Mouse (Mus musculus) CH12.LX (cell line): ENCODE measurements around the gene Brox. TPM values are rescaled to one million over a fixed set of nuclear protein-coding genes. Genes with fewer than 3 reads are reported as not detected.

Experiments used
- DNase-seq: peaks from one replicate; pipeline ENCODE4 v3.0.0-alpha.2; 2013; ENCODE audit errors: extremely low read depth
- H3K27ac ChIP-seq: 2 replicates; pipeline ENCODE4 v1.5.1; 2012; ENCODE audit warnings: low read depth, mild to moderate bottlenecking, control low read depth, moderate library complexity; ENCODE audit not compliant: insufficient read depth
- H3K27me3 ChIP-seq: replicated peaks from 2 replicates; pipeline ENCODE3; 2012; ENCODE audit warnings: inconsistent platforms
- H3K36me3 ChIP-seq, 2 experiments: replicated peaks in 1 of 2; 2 replicates each; pipeline versions ENCODE3 to v1.6.1; 2012; ENCODE audit warnings: inconsistent platforms in 1 of 2, low read length in 1 of 2, mild to moderate bottlenecking in 1 of 2, mixed read lengths in 1 of 2, moderate library complexity in 1 of 2; ENCODE audit not compliant: control insufficient read depth in 1 of 2, insufficient read depth in 1 of 2
- H3K4me1 ChIP-seq, 2 experiments: 2 replicates each; pipeline ENCODE4 v1.6.1; 2012; ENCODE audit warnings: inconsistent platforms in 1 of 2, moderate library complexity in 1 of 2; ENCODE audit not compliant: insufficient read depth in 2 of 2, control insufficient read depth in 1 of 2
- H3K4me2 ChIP-seq: 2 replicates; pipeline ENCODE4 v1.6.1; 2012; ENCODE audit warnings: low read depth, mild to moderate bottlenecking, control low read depth; ENCODE audit not compliant: poor library complexity, insufficient read depth, severe bottlenecking
- H3K4me3 ChIP-seq, 3 experiments: fragments of 150-350 bp in 1 of 3; sonication (generic) in 1 of 3; replicated peaks in 1 of 3; 2 replicates each; pipeline versions ENCODE3 to v1.5.1; 2011 to 2012; ENCODE audit warnings: low read depth in 2 of 3, low read length in 2 of 3, mild to moderate bottlenecking in 2 of 3, moderate library complexity in 2 of 3, control low read depth in 1 of 3, improper control_type of control experiment in 1 of 3, inconsistent platforms in 1 of 3, mixed read lengths in 1 of 3; ENCODE audit not compliant: poor library complexity in 1 of 3
- H3K79me2 ChIP-seq: replicated peaks from 2 replicates; pipeline ENCODE4 v1.6.1; 2012; ENCODE audit warnings: mild to moderate bottlenecking, moderate library complexity; ENCODE audit not compliant: control insufficient read depth, poor library complexity, insufficient read depth, severe bottlenecking; ENCODE audit errors: extremely low read depth
- H3K9ac ChIP-seq: 2 replicates; pipeline ENCODE4 v1.6.1; 2012; ENCODE audit warnings: low read depth, mild to moderate bottlenecking, control low read depth, moderate library complexity; ENCODE audit not compliant: insufficient read depth
- H3K9me3 ChIP-seq: replicated peaks from 2 replicates; pipeline ENCODE3; 2012; ENCODE audit warnings: low read length, inconsistent platforms, mixed read lengths
- E2F4 ChIP-seq: IDR thresholded peaks from 2 replicates; pipeline ENCODE4 v1.6.1; 2011; ENCODE audit warnings: low read depth, low read length, improper control_type of control experiment; ENCODE audit not compliant: insufficient replicate concordance
- ELF1 ChIP-seq: IDR thresholded peaks from 2 replicates; pipeline ENCODE4 v1.6.1; 2014; ENCODE audit warnings: low read depth, mild to moderate bottlenecking, inconsistent platforms, low read length, improper control_type of control experiment
- GABPA ChIP-seq: IDR thresholded peaks from 2 replicates; pipeline ENCODE4 v1.6.1; 2012; ENCODE audit warnings: low read depth, low read length, improper control_type of control experiment, inconsistent platforms; ENCODE audit not compliant: insufficient replicate concordance
- IRF4 ChIP-seq: IDR thresholded peaks from 2 replicates; pipeline ENCODE4 v1.6.1; 2014; ENCODE audit warnings: low read depth, mild to moderate bottlenecking, inconsistent platforms, low read length, improper control_type of control experiment
- KAT2A ChIP-seq: IDR thresholded peaks from 2 replicates; pipeline ENCODE4 v1.6.1; 2012; ENCODE audit warnings: low read length, improper control_type of control experiment, inconsistent platforms; ENCODE audit not compliant: insufficient replicate concordance
- MAZ ChIP-seq: IDR thresholded peaks from 2 replicates; pipeline ENCODE4 v1.6.1; 2012; ENCODE audit warnings: low read depth, mild to moderate bottlenecking, inconsistent platforms, low read length, improper control_type of control experiment, moderate library complexity
- TBP ChIP-seq: conservative IDR thresholded peaks from 2 replicates; pipeline ENCODE4 v1.6.1; 2011; ENCODE audit warnings: low read depth, low read length, improper control_type of control experiment
- TCF12 ChIP-seq: IDR thresholded peaks from 2 replicates; pipeline ENCODE4 v1.6.1; 2014; ENCODE audit warnings: low read depth, mild to moderate bottlenecking, inconsistent platforms, low read length, improper control_type of control experiment
- UBTF ChIP-seq: IDR thresholded peaks from 2 replicates; pipeline ENCODE4 v1.6.1; 2012; ENCODE audit warnings: low read depth, mild to moderate bottlenecking, inconsistent platforms, low read length, improper control_type of control experiment, moderate library complexity
- USF1 ChIP-seq: IDR thresholded peaks from 2 replicates; pipeline ENCODE4 v1.6.1; 2014; ENCODE audit warnings: low read depth, mild to moderate bottlenecking, inconsistent platforms, low read length, improper control_type of control experiment
- ZNF384 ChIP-seq: IDR thresholded peaks from 2 replicates; pipeline ENCODE4 v1.6.1; 2012; ENCODE audit warnings: low read depth, low read length, improper control_type of control experiment, inconsistent platforms
- dilution Hi-C: fragments of 300-500 bp; cut with MboI; formaldehyde crosslinking; loops from 2 replicates; pipeline ENCODE4 v1.14.3; 2020; ENCODE audit warnings: low sequenced_read_pairs; ENCODE audit not compliant: extremely low pct_unique_long_range_greater_than_20kb, extremely low pct_ligation_motif_present
- in situ Hi-C: fragments of 300-500 bp; cut with MboI; formaldehyde crosslinking; loops from 3 replicates; pipeline ENCODE4 v1.14.3; 2019; ENCODE audit warnings: low sequenced_read_pairs, low pct_ligation_motif_present, low pct_unique_long_range_greater_than_20kb, mixed read lengths
- polyA plus RNA-seq: library from polyadenylated mRNA; unstranded; fragments of >175 nt; gene quantifications from 2 replicates; pipeline ENCODE4 v1.2.1, GENCODE M21; 2012; ENCODE audit warnings: low read depth; ENCODE audit not compliant: insufficient read length
- total RNA-seq, 2 experiments: library from RNA; depleted of rRNA; stranded (reverse); fragments of 300-350 nt in 1 of 2; fragments of >200 nt in 1 of 2; gene quantifications; 2 replicates each; pipeline ENCODE4 v1.2.3; 2012 to 2014

Brox gene
- total and polyA plus RNA-seq, 3 experiments = 20.4 to 37.8 (median 21.8) TPM

DNA sequence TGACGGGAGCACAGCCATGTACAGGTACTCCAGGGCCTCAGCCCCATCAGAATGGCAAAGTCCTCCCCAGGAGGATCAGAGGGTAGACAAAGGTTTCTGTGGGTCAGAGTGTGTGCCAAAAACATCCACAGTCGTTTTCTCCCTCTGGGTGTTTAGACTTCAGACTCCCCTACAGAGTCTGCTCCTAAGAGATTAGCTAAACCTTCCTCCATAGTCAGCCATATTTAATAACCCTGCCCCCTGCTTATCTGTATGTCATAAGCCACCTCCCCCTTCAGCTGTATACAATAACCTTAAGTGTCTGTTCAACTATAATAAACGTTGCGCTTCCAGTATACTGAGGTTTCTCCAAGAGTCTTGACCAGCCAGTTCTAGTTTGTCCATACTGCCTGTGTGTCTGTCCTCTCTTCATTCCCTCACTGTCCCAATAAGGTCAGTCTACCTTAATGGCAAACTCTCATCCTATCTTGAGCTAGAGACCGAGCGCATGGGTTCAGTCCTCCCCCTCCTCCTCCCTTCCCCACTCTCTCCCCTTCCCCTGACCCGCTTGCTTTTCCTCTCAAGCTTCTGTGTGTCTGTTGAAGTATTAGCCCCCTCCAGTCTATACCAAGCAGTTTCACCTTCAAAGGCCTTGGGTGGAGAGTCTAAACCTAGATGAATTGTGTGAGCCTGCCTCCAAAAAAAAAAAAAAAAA lies 63.9 kb downstream of the Brox start:
- no peak overlapping the region for H3K4me2 ChIP-seq
- H3K36me3 ChIP-seq = no peaks in the 10 kb centered on the region
- no peak overlapping the region for H3K4me3 ChIP-seq
- in situ Hi-C loops (no loop called here), dilution Hi-C loops (no loop called here)
- no peak overlapping the region for H3K27ac ChIP-seq
- DNase-seq = no peak
- no peaks in the 10 kb centered on the region for H3K9me3 ChIP-seq
- TF ChIP-seq E2F4 = no peak
- no peak for TF ChIP-seq TBP
- no peak for TF ChIP-seq MAZ
- TF ChIP-seq ELF1 = no peak
- TF ChIP-seq TCF12 = no peak
- H3K4me1 ChIP-seq = no peaks in the 10 kb centered on the region
- H3K9ac ChIP-seq = no peak overlapping the region
- no peaks in the 10 kb centered on the region for H3K79me2 ChIP-seq
- no peaks in the 10 kb centered on the region for H3K27me3 ChIP-seq

DNA sequence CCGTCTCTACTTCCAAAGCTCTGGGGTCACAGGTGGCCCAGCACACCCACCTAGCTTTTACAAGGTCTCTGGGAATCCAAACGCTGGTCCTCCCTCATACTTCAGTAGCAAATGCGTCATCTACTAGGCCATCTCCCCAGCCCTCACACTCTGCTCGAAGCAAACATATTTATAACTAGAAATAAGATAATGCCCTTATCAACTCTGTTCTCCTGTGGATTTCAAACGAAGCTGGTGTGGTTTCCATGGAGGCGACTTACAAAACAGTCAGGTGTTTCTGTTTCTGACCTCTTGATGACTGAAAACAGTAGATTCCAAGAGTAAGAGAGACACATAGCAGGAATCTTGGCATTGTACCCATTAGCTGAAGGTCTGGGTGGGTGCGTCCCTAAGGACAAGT lies 69.6 kb downstream of the Brox start:
- H3K36me3 ChIP-seq = no peaks in the 10 kb centered on the region
- no peak overlapping the region for H3K9ac ChIP-seq
- dilution Hi-C loops (no loop called here), in situ Hi-C loops (no loop called here)
- no peaks in the 10 kb centered on the region for H3K9me3 ChIP-seq
- TF ChIP-seq ZNF384 (no peak), KAT2A (no peak), GABPA (no peak), USF1 (no peak), IRF4 (no peak), UBTF (no peak)
- no peaks in the 10 kb centered on the region for H3K27me3 ChIP-seq
- no peak overlapping the region for H3K4me2 ChIP-seq
- DNase-seq = no peak
- no peak overlapping the region for H3K4me3 ChIP-seq
- H3K79me2 ChIP-seq = no peaks in the 10 kb centered on the region
- H3K4me1 ChIP-seq = no peaks in the 10 kb centered on the region
- H3K27ac ChIP-seq = no peak overlapping the region

Other genes starting within 250 kb of the Brox start
- gene Disp1, start 75.7 kb downstream of the Brox start, total RNA-seq (2012; rRNA removed) = 5.4 and 5.9 TPM in 2 replicates
- gene Disp1, start 75.7 kb downstream of the Brox start, total RNA-seq (2014; rRNA removed) = 3.1 and 3.4 TPM in 2 replicates
- 8.9 and 11.3 TPM in 2 replicates for gene Disp1, start 75.7 kb downstream of the Brox start, polyA plus RNA-seq
- gene Aida, start 679 bp downstream of the Brox start, total RNA-seq (2012; rRNA removed) = 11.0 and 15.8 TPM in 2 replicates
- 31.6 and 32.8 TPM in 2 replicates for gene Aida, start 679 bp downstream of the Brox start, total RNA-seq (2014; rRNA removed)
- 41.7 and 45.2 TPM in 2 replicates for gene Aida, start 679 bp downstream of the Brox start, polyA plus RNA-seq
- gene Mia3, start 72.3 kb upstream of the Brox start, total RNA-seq (2012; rRNA removed) = 95.3 and 112 TPM in 2 replicates
- gene Mia3, start 72.3 kb upstream of the Brox start, total RNA-seq (2014; rRNA removed) = 49.3 and 51.2 TPM in 2 replicates
- 70.1 and 80.9 TPM in 2 replicates for gene Mia3, start 72.3 kb upstream of the Brox start, polyA plus RNA-seq
- gene Taf1a, start 91.7 kb upstream of the Brox start, total RNA-seq (2012; rRNA removed) = 12.3 and 18.0 TPM in 2 replicates
- 20.6 and 21.9 TPM in 2 replicates for gene Taf1a, start 91.7 kb upstream of the Brox start, total RNA-seq (2014; rRNA removed)
- 24.8 and 27.2 TPM in 2 replicates for gene Taf1a, start 91.7 kb upstream of the Brox start, polyA plus RNA-seq
- gene Hhipl2, start 120.9 kb upstream of the Brox start, total RNA-seq (2012; rRNA removed) = 0.55 TPM in 1 of 2 replicates, not detected in the other
- 0.16 TPM in 1 of 2 replicates, not detected in the other for gene Hhipl2, start 120.9 kb upstream of the Brox start, total RNA-seq (2014; rRNA removed)
- gene Hhipl2, start 120.9 kb upstream of the Brox start, polyA plus RNA-seq = 0.23 and 0.74 TPM in 2 replicates